Mouse (Mus musculus) myocyte (in vitro differentiated cells): Measurements from ENCODE around the gene Naa35. TPM values are rescaled to one million over a fixed set of nuclear protein-coding genes. Genes with fewer than 3 reads are reported as not detected.

ENCODE experiments used
- H3K27me3 ChIP-seq: one replicate; pipeline ENCODE4 v1.6.1; 2011; ENCODE audit not compliant: control insufficient read depth, insufficient read depth, insufficient read length
- H3K36me3 ChIP-seq: one replicate; pipeline ENCODE4 v1.6.1; 2011; ENCODE audit not compliant: control insufficient read depth, insufficient read depth
- H3K4me2 ChIP-seq: one replicate; pipeline ENCODE4 v1.6.1; 2011; ENCODE audit warnings: low read depth, control low read depth
- H3K4me3 ChIP-seq: one replicate; pipeline ENCODE4 v1.5.1; 2011; ENCODE audit warnings: mild to moderate bottlenecking, control low read depth, moderate library complexity
- H3K79me2 ChIP-seq: one replicate; pipeline ENCODE4 v1.6.1; 2011; ENCODE audit not compliant: control insufficient read depth, insufficient read depth
- H3ac ChIP-seq: one replicate; pipeline ENCODE4 v1.6.1; 2011; ENCODE audit not compliant: control insufficient read depth, insufficient read length
- CEBPB ChIP-seq: IDR thresholded peaks from 2 replicates; pipeline ENCODE4 v1.6.1; 2011; ENCODE audit warnings: mild to moderate bottlenecking, moderate library complexity; ENCODE audit not compliant: poor library complexity, insufficient read depth, severe bottlenecking
- E2F4 ChIP-seq: IDR thresholded peaks from one replicate; pipeline ENCODE4 v1.6.1; 2011; ENCODE audit warnings: mild to moderate bottlenecking, control low read depth, moderate library complexity; ENCODE audit not compliant: insufficient read depth
- MAX ChIP-seq: IDR thresholded peaks from one replicate; pipeline ENCODE4 v1.6.1; 2011; ENCODE audit warnings: low read depth, mild to moderate bottlenecking, control low read depth
- MYOD1 ChIP-seq, 3 experiments: IDR thresholded peaks; one replicate each; pipeline ENCODE4 v1.6.1; 2011; ENCODE audit warnings: control low read depth in 2 of 3, low read depth in 2 of 3, mild to moderate bottlenecking in 2 of 3, moderate library complexity in 1 of 3; ENCODE audit not compliant: insufficient read length in 2 of 3, control insufficient read depth in 1 of 3
- MYOG ChIP-seq, 3 experiments: IDR thresholded peaks; one replicate each; pipeline ENCODE4 v1.6.1; 2011; ENCODE audit warnings: control low read depth in 2 of 3, low read depth in 2 of 3, mild to moderate bottlenecking in 2 of 3; ENCODE audit not compliant: insufficient read length in 2 of 3, control insufficient read depth in 1 of 3, insufficient read depth in 1 of 3
- POLR2A ChIP-seq: IDR thresholded peaks from one replicate; pipeline ENCODE4 v1.6.1; 2011; ENCODE audit warnings: low read depth, mild to moderate bottlenecking, control low read depth, moderate library complexity; ENCODE audit not compliant: insufficient read length
- POLR2AphosphoS2 ChIP-seq: IDR thresholded peaks from one replicate; pipeline ENCODE4 v1.6.1; 2011; ENCODE audit warnings: low read depth, control low read depth; ENCODE audit not compliant: insufficient read length
- REST ChIP-seq: IDR thresholded peaks from one replicate; pipeline ENCODE4 v1.6.1; 2011; ENCODE audit warnings: mild to moderate bottlenecking, control low read depth, moderate library complexity; ENCODE audit not compliant: insufficient read depth, insufficient read length
- SRF ChIP-seq: IDR thresholded peaks from one replicate; pipeline ENCODE4 v1.6.1; 2011; ENCODE audit warnings: low read depth; ENCODE audit not compliant: control insufficient read depth, insufficient read length
- TCF12 ChIP-seq: IDR thresholded peaks from one replicate; pipeline ENCODE4 v1.6.1; 2011; ENCODE audit warnings: mild to moderate bottlenecking, control low read depth; ENCODE audit not compliant: poor library complexity, insufficient read depth, severe bottlenecking
- TCF3 ChIP-seq: IDR thresholded peaks from one replicate; pipeline ENCODE4 v1.6.1; 2011; ENCODE audit warnings: low read depth, control low read depth; ENCODE audit not compliant: insufficient read length
- USF1 ChIP-seq: IDR thresholded peaks from one replicate; pipeline ENCODE4 v1.6.1; 2011; ENCODE audit warnings: low read depth, mild to moderate bottlenecking, control low read depth, moderate library complexity
- polyA plus RNA-seq: library from polyadenylated mRNA; unstranded; fragments of >200 nt; fragmentation: generic; extraction: Trizol; gene quantifications from one replicate; pipeline ENCODE4 v1.2.1, GENCODE M21; 2012; ENCODE audit warnings: missing spikeins

Gene Naa35
- polyA plus RNA-seq, 1 experiment, result 32.3 TPM

- Histone ChIP-seq H3K27me3 (no peaks in the 10 kb centered on the region), H3K4me3 (no peak overlapping the region), H3ac (no peak overlapping the region), H3K36me3 (no peaks in the 10 kb centered on the region), H3K4me2 (no peak overlapping the region), H3K79me2 (no peaks in the 10 kb centered on the region)
- TF ChIP-seq USF1 (no peak), TCF12 (no peak)
These were observed 55.0 kb downstream of the Naa35 start for GRCm38 (mm10) chr13:59640178-59640440.

- Histone ChIP-seq H3K4me2 (no peak overlapping the region), H3K79me2 (no peaks in the 10 kb centered on the region), H3K4me3 (no peak overlapping the region), H3K27me3 (no peaks in the 10 kb centered on the region), H3K36me3 (peaks cover 4% of the 10 kb centered on the region), H3ac (no peak overlapping the region)
- no peak for TF ChIP-seq E2F4
- TF ChIP-seq MYOG (IDR thresholded peaks at IDR 0.05; ENCODE audit: control insufficient read depth in 1 of 3, insufficient read depth in 1 of 3, insufficient read length in 2 of 3, low read depth in 2 of 3), result no peak
These were observed 57.8 kb downstream of the Naa35 start for GRCm38 (mm10) chr13:59642818-59643217.

GRCm38 (mm10) chr13:59645491-59645890 lies 60.4 kb downstream of the Naa35 start:
- H3K79me2 ChIP-seq, result no peaks in the 10 kb centered on the region
- H3K27me3 ChIP-seq, result no peaks in the 10 kb centered on the region
- no peak overlapping the region for H3K4me2 ChIP-seq
- TF ChIP-seq MYOD1 (IDR thresholded peaks at IDR 0.05; ENCODE audit: control insufficient read depth in 1 of 3, insufficient read length in 2 of 3, low read depth in 2 of 3) (no peak), REST (no peak)
- no peak overlapping the region for H3K4me3 ChIP-seq
- H3ac ChIP-seq, result no peak overlapping the region
- H3K36me3 ChIP-seq, result peaks cover 4% of the 10 kb centered on the region

- Histone ChIP-seq H3K36me3 (peaks cover 4% of the 10 kb centered on the region), H3K27me3 (no peaks in the 10 kb centered on the region), H3K4me3 (no peak overlapping the region), H3K4me2 (no peak overlapping the region), H3ac (no peak overlapping the region), H3K79me2 (no peaks in the 10 kb centered on the region)
- TF ChIP-seq USF1, result no peak
- no peak for TF ChIP-seq TCF3
- no peak for TF ChIP-seq MYOD1 (IDR thresholded peaks at IDR 0.05; ENCODE audit: control insufficient read depth in 1 of 3, insufficient read length in 2 of 3, low read depth in 2 of 3)
- TF ChIP-seq REST, result no peak
- no peak for TF ChIP-seq TCF12
- no peak for TF ChIP-seq E2F4
- no peak for TF ChIP-seq MYOG (IDR thresholded peaks at IDR 0.05; ENCODE audit: control insufficient read depth in 1 of 3, insufficient read depth in 1 of 3, insufficient read length in 2 of 3, low read depth in 2 of 3)
- no peak for TF ChIP-seq MAX
- TF ChIP-seq POLR2AphosphoS2, result no peak
- no peak for TF ChIP-seq POLR2A
- TF ChIP-seq CEBPB, result no peak
- TF ChIP-seq SRF, result no peak
These were observed 61.7 kb downstream of the Naa35 start for GRCm38 (mm10) chr13:59646674-59647244.

- Histone ChIP-seq H3K4me3 (no peak overlapping the region), H3ac (no peak overlapping the region), H3K27me3 (no peaks in the 10 kb centered on the region), H3K36me3 (peaks cover 4% of the 10 kb centered on the region), H3K4me2 (no peak overlapping the region), H3K79me2 (no peaks in the 10 kb centered on the region)
- TF ChIP-seq TCF3 (no peak), REST (no peak), POLR2AphosphoS2 (no peak)
These were observed 62.4 kb downstream of the Naa35 start for GRCm38 (mm10) chr13:59647484-59647883.

- H3K36me3 ChIP-seq, result peaks cover 4% of the 10 kb centered on the region
- TF ChIP-seq USF1 (no peak), SRF (no peak), TCF3 (no peak), E2F4 (no peak), MAX (no peak), POLR2A (no peak), REST (no peak), MYOG (IDR thresholded peaks at IDR 0.05; ENCODE audit: control insufficient read depth in 1 of 3, insufficient read depth in 1 of 3, insufficient read length in 2 of 3, low read depth in 2 of 3) (no peak), MYOD1 (IDR thresholded peaks at IDR 0.05; ENCODE audit: control insufficient read depth in 1 of 3, insufficient read length in 2 of 3, low read depth in 2 of 3) (no peak), CEBPB (no peak), POLR2AphosphoS2 (no peak), TCF12 (no peak)
- no peak overlapping the region for H3ac ChIP-seq
- no peak overlapping the region for H3K4me2 ChIP-seq
- no peaks in the 10 kb centered on the region for H3K79me2 ChIP-seq
- H3K4me3 ChIP-seq, result no peak overlapping the region
- H3K27me3 ChIP-seq, result no peaks in the 10 kb centered on the region
These were observed 63.5 kb downstream of the Naa35 start for GRCm38 (mm10) chr13:59648598-59648997.
